Mouse (Mus musculus): ENCODE data around the gene Wnt10a.

DNA sequence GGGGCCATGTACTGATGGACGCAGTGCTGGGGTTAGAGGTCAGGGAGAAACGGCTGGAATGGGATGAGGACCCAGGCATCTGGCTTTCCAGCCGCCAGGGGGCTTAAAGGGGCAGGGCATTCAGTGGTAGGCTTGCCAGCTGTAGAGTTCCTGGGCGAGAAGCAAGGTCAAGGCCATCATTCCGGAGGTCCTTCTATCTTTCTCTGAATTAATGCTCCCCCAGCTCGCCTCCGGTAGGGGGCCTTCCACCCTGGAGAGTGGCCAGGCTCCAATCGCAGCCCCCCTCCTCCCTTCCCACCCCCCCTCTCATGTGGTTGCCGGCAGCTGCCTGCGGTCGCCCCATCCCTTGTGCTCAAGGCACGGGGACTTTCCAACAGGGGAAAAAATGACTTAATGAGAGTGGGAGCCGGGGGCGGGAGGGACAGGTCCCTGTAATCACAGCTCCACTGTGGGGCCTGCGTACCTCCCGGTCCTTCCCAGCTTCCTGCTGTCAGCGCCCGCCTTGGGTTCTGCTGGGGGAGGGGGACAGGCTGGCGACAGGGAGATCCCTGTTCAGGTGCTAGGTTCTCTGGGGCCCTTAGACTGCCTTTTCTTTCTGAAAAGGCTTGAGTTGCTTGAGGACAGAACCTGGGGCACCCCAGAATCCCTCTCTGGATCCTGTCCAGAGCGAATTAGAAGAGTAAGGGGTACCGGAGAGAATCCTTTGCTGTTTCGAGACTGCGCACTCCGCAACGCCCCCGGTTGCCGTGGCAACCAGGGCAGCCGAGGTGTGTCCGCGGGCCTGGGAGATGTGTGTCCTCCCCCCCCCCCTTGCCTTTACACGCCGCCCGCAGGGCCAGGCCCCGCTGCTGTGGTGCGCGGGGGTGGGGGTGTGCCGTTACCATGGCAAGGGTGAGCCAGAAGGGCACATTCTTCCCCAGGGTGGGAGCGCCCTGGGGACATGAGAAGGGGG lies 15.3 kb downstream of the Wnt10a start:
- no peak for TF ChIP-seq POLR2A (IDR thresholded peaks at IDR 0.05; ENCODE audit: control insufficient read depth, low read depth, low read length)
- peak; percentile 34; the same call in 1 of the 2 replicates for TF ChIP-seq CTCF (IDR thresholded peaks at IDR 0.05; ENCODE audit: control insufficient read depth, insufficient read depth, insufficient replicate concordance, low read depth, low read length)

All from testis, adult 2 months (tissue).